Mouse (Mus musculus) forebrain, embryonic 16.5 days (tissue): ENCODE results near the gene Stpg1. TPM values are rescaled to one million over a fixed set of nuclear protein-coding genes. Genes with fewer than 3 reads are reported as not detected.

ENCODE experiments used
- ATAC-seq: fragments of 200-750 bp; cut with Nextera tagmentation; 2 replicates; pipeline ENCODE4 v1.8.0; 2017; ENCODE audit warnings: mild to moderate bottlenecking, moderate library complexity
- H3K27ac ChIP-seq: fragments of 300-500 bp; sonication (generic); 2 replicates; pipeline ENCODE4 v1.5.1; 2014; ENCODE audit warnings: low read length, control low read depth
- H3K27me3 ChIP-seq: fragments of 300-500 bp; sonication (generic); replicated peaks from 2 replicates; pipeline ENCODE4 v1.6.1; 2014; ENCODE audit warnings: low read length; ENCODE audit not compliant: control insufficient read depth, insufficient read depth
- H3K36me3 ChIP-seq: fragments of 300-500 bp; sonication (generic); 2 replicates; pipeline ENCODE4 v1.6.1; 2014; ENCODE audit not compliant: control insufficient read depth, insufficient read depth
- H3K4me1 ChIP-seq: fragments of 300-500 bp; sonication (generic); replicated peaks from 2 replicates; pipeline ENCODE4 v1.6.1; 2014; ENCODE audit warnings: low read length; ENCODE audit not compliant: control insufficient read depth, insufficient read depth
- H3K4me2 ChIP-seq: fragments of 300-500 bp; sonication (generic); 2 replicates; pipeline ENCODE4 v1.6.1; 2014; ENCODE audit warnings: mild to moderate bottlenecking, low read length, control low read depth
- H3K4me3 ChIP-seq: fragments of 300-500 bp; sonication (generic); replicated peaks from 2 replicates; pipeline ENCODE4 v1.5.1; 2014; ENCODE audit warnings: mild to moderate bottlenecking, low read length, control low read depth
- H3K9ac ChIP-seq: fragments of 300-500 bp; sonication (generic); replicated peaks from 2 replicates; pipeline ENCODE4 v1.6.1; 2014; ENCODE audit warnings: low read depth, low read length, control low read depth
- H3K9me3 ChIP-seq: fragments of 300-500 bp; sonication (generic); 2 replicates; pipeline ENCODE4 v1.6.1; 2016; ENCODE audit warnings: low read length; ENCODE audit not compliant: control insufficient read depth
- WGBS: fragments of 180-500 bp; shearing (Covaris S2); extraction: QIAGEN DNeasy Blood & Tissue Kit; methylation state at CpG from one replicate; pipeline ENCODE4 v1.1.7; 2014; 5-methylcytosine and 5-hydroxymethylcytosine counted together
- polyA plus RNA-seq: library from polyadenylated mRNA; unstranded; fragments of >200 nt; fragmentation: Nextera tagmentation; extraction: Ambion mirVana; gene quantifications from 2 replicates; pipeline ENCODE4 v1.2.1, GENCODE M21; 2015

Stpg1 gene
- polyA plus RNA-seq, 1 experiment from 2014 or later = not detected

DNA sequence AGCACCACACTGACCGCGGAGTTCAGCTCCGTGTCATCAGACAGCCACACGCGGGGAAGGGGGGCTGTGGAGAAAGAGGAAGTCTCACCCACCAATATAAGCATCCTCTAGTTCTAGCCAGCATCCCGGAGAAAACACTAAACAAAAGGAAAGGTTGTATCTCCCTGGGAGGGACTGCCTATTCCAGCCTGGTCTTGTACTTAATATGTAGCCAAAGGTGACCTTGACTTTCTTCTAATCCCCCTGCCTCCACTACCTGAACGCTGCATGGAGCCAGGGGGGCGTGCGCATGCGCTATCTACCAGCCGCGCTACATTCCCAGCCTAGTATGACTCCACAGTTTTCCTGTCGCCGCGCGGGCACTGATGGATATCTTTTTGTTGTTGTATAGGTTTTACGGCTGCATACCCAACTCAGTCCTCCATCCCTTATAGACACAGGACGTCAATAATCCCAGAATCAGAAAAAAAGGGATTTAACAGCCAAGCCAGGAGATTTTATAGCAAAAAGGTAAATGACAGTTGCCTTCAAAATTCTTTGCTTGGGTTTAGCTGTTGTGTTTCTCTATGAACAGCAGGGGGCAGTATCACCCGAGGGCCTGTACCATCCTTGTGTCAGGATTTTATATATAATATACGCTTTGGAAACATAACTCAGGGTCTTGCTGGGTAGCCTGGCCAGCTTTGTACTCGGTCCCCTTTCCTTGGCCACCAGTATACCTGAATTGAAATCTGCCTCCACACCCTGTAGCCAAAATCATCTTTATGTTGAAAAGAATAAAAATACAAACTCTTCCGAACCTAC lies 13.2 kb downstream of the Stpg1 start:
- H3K36me3 ChIP-seq = no peaks in the 10 kb centered on the region
- H3K27me3 ChIP-seq = no peaks in the 10 kb centered on the region
- no peak overlapping the region for H3K27ac ChIP-seq
- peak overlapping the region; percentile 61 for H3K4me2 ChIP-seq
- peak; percentile 69; the same call in 1 of the 2 replicates for ATAC-seq
- peak overlapping the region; percentile 34 for H3K4me3 ChIP-seq
- peak overlapping the region; percentile 39; the same call in 1 of the 2 replicates for H3K9ac ChIP-seq
- H3K9me3 ChIP-seq = no peaks in the 10 kb centered on the region
- H3K4me1 ChIP-seq = peaks cover 9% of the 10 kb centered on the region
- 15% methylated on average over 22 of the region's 22 CpGs for WGBS

DNA sequence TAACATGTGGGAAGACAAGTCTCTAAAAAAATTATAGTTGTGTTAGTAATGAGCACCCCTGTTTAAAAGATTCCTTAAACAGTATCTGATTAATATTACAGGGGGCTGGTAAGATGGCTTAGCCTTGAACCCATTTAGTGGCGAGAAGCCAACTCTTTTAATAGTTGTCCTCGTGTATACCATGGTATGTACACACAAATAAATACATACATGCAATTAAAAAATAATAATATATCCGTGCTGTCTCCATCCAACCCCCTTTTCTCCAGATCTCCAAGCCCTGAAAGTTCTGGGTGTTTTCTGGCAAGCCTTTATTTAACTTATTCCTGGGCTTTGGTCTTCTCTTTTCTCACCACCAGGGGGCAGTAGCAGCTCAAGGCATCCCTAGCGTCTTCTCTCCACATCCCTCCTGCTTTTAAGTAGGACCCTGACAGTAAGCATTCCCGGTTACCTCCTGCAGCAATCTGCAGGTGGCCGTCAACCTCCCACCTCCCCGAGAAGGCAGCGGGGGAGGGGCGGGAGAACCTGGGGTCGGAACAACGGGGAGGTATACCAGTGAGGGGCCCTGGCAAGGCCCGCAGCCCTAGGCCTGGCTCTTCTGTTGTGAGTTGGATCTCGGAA lies 13.9 kb downstream of the Stpg1 start:
- H3K4me2 ChIP-seq = peak overlapping the region; percentile 50
- H3K36me3 ChIP-seq = no peaks in the 10 kb centered on the region
- no peak overlapping the region for H3K4me3 ChIP-seq
- no peak overlapping the region for H3K27ac ChIP-seq
- H3K27me3 ChIP-seq = no peaks in the 10 kb centered on the region
- H3K4me1 ChIP-seq = peaks cover 9% of the 10 kb centered on the region
- H3K9me3 ChIP-seq = no peaks in the 10 kb centered on the region
- ATAC-seq = peak; percentile 69
- peak overlapping the region; percentile 46 for H3K9ac ChIP-seq
- 12% methylated on average over 13 of the region's 13 CpGs for WGBS

DNA sequence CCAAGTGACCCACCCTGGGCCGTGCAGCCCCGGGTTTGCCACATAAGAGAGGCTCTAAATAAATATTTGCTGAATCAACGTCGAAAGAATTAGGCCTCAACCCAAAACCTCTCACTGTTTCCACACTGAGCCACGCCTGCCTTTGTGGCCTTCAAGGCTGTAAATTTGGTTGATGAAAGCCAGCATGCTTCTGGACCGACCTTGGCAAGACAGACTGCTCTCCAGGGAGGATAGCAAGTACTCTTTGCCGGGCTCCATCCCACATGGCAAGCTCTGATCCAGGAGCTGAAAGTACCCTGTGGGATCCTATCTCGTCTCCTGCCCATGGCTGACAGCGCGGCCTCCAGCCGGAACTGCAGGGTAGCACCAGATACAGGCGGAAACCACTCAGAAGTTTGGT lies 14.9 kb downstream of the Stpg1 start:
- WGBS = 63% methylated on average over 12 of the region's 12 CpGs
- peaks cover 9% of the 10 kb centered on the region for H3K4me1 ChIP-seq

DNA sequence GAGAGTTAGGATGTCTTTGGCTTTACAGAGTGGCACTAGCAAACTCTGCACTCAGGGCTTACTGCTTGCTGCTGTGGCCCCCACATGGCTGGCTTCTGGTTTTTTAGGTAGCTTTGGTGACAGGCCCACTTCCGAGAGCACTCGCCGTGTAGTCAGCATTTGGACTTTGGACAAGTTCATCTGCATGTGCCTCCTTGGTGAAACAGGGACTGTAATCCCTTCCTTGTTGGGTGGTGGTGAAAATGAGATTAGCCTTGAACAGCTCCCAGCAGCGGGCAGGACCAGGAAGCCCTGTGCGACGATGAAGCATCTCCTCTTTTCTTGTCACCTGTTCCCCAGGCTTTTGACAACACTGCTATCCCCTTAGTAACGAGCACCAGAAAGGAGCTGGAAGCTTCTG lies 19.3 kb downstream of the Stpg1 start:
- H3K27me3 ChIP-seq = no peaks in the 10 kb centered on the region
- H3K9me3 ChIP-seq = no peaks in the 10 kb centered on the region
- WGBS = 81% methylated on average over 7 of the region's 7 CpGs
- H3K4me2 ChIP-seq = no peak overlapping the region
- no peaks in the 10 kb centered on the region for H3K36me3 ChIP-seq
- H3K27ac ChIP-seq = no peak overlapping the region
- H3K4me1 ChIP-seq = peaks cover 1% of the 10 kb centered on the region
- ATAC-seq = no peak
- H3K9ac ChIP-seq = no peak overlapping the region
- no peak overlapping the region for H3K4me3 ChIP-seq

More for the DNA sequence above, 14.9 kb downstream of the Stpg1 start:
- Histone ChIP-seq H3K9me3 (no peaks in the 10 kb centered on the region), H3K9ac (no peak overlapping the region), H3K4me2 (no peak overlapping the region), H3K27me3 (no peaks in the 10 kb centered on the region), H3K4me3 (no peak overlapping the region), H3K27ac (no peak overlapping the region), H3K36me3 (no peaks in the 10 kb centered on the region)
- ATAC-seq = no peak

DNA sequence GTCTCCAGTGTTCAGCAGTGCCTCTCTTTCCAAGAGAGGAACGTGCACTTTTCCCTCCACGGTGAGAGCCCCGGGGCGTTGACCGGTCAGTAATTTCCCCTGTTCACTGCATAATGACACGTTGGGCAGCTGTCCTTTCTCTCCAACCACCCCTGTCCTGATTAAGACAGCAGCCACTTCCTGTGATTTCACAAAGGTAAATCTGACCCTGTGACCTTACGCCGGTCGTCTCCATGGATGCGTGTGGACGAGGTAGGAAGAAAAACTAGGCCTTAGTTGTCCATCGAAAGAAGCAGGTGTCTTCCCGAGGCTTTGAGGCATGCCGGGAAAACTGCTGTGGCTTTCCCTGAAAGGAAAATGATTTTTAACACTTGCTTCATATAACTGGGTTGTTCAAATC lies 20.3 kb downstream of the Stpg1 start:
- H3K4me1 ChIP-seq = no peaks in the 10 kb centered on the region

DNA sequence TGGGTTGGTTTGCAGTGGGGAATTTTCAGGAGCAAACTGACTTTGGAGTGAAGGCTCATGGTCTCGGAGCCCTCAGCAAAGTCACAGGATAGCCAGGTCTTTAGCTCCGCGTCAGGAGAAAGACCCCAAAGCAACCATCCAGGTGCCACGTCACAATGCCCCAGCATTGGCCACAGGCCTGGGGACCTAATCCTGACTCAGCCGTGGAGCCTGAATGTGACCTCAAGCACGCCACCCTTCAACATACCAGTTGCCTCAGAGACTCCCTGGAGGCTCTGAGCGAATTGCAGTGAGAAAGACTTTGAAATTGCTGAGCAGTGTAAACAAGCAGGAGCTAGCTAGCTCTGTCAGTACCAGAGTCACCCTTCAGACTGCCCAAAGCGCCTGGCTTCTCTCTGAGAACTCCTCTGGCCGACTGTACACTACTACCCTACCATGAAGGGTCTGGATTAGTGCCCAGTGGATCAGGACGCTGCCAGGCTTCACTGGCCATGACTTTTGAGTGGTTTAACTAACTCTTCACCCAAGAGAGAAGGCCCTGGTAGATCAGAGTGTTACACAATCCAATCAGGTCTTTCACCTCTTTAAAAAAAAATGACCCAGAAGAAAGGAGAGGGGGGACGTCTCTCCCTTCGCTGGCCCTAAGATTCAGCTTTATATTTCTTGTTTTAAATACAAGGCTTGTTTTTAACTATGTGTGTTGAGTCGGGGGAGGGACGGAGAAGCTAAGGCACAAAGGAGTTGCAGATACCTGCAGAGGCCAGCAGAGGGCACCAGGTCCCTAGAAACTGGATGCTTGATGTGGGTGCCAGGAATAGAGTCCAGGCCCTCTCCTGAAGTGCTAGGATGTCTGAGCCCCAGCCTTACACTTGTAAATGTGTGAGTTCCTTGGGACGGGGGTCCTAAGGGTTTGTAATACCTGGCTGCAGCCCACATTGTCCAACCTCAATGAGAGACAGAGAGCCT lies 22.0 kb downstream of the Stpg1 start:
- Histone ChIP-seq H3K9me3 (no peaks in the 10 kb centered on the region), H3K36me3 (no peaks in the 10 kb centered on the region), H3K9ac (no peak overlapping the region), H3K27me3 (no peaks in the 10 kb centered on the region), H3K4me2 (no peak overlapping the region), H3K4me1 (no peaks in the 10 kb centered on the region), H3K4me3 (no peak overlapping the region), H3K27ac (no peak overlapping the region)
- WGBS = 56% methylated on average over 15 of the region's 15 CpGs
- no peak for ATAC-seq

More for the DNA sequence above, 20.3 kb downstream of the Stpg1 start:
- Histone ChIP-seq H3K4me2 (no peak overlapping the region), H3K9ac (no peak overlapping the region), H3K9me3 (no peaks in the 10 kb centered on the region), H3K27ac (no peak overlapping the region), H3K36me3 (no peaks in the 10 kb centered on the region), H3K27me3 (no peaks in the 10 kb centered on the region), H3K4me3 (no peak overlapping the region)
- WGBS = 60% methylated on average over 14 of the region's 14 CpGs
- no peak for ATAC-seq

DNA sequence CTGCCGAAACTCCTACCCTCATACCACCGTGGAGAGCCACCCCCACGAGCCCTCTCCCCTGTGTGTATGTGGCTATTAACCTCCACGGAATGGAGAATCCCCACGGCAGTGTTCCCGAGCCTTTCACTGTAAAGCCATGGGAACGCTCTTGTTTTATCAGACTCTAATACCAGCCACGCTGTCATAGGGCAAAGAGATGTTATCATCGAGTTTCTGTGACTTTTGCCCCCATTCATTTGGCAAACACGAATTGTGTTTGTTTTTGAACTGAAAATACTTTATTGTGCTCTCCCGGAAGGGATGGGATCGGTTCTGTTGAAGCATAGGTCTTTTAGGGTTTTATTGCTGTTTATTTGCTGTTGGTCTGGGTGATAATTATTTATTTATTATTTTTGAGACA lies 23.5 kb downstream of the Stpg1 start:
- no peaks in the 10 kb centered on the region for H3K27me3 ChIP-seq
- no peak overlapping the region for H3K4me2 ChIP-seq
- no peak for ATAC-seq
- no peaks in the 10 kb centered on the region for H3K4me1 ChIP-seq
- no peak overlapping the region for H3K9ac ChIP-seq
- H3K9me3 ChIP-seq = no peaks in the 10 kb centered on the region
- H3K36me3 ChIP-seq = no peaks in the 10 kb centered on the region
- 89% methylated on average over 12 of the region's 12 CpGs for WGBS
- no peak overlapping the region for H3K4me3 ChIP-seq
- H3K27ac ChIP-seq = no peak overlapping the region

DNA sequence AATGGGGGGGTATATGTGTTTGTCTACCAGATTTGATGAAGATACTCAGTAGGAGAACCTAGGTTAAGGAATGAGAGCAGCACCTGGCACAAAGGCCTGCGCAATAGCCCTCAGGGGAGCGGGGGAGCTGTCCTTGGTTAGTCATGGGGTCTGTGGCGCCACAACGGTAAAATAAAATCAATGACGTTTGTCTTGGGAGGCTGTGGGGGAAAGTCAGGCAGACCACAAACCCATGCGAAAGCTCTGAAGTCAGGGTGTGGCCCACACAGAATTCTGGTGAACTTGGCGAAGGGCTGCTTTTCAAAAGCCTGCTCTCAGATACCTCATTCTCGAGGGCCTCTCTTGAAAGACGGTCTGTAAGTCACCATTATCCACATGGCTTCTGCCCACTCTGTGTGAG lies 25.8 kb downstream of the Stpg1 start:
- no peak for ATAC-seq
- WGBS = 86% methylated on average over 9 of the region's 9 CpGs

DNA sequence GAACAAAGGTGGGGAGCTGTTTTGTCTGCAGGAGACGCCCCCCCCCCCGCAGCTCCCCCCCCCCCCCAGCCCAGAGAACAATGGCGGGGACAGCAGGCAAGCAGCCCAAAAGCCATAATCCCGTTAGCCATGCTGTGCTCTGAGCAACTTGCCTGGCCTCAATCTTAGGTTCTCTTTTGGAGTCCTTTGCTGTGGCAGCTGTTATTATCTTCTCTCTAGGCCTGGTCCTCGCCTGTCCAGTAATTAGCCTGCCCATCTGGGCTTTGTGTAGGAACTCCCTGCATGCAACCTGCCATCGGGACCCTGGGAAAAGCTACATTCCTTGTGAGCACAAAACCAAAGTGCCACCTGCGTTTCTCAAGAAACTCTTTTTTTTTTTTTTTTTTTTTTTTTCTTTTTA lies 29.3 kb downstream of the Stpg1 start:
- Histone ChIP-seq H3K4me2 (no peak overlapping the region), H3K27me3 (peaks cover 3% of the 10 kb centered on the region), H3K9ac (no peak overlapping the region), H3K4me3 (no peak overlapping the region), H3K9me3 (no peaks in the 10 kb centered on the region), H3K27ac (no peak overlapping the region), H3K36me3 (no peaks in the 10 kb centered on the region), H3K4me1 (peaks cover 8% of the 10 kb centered on the region; the same call in 1 of the 2 replicates)
- WGBS = 2% methylated on average over 6 of the region's 7 CpGs
- ATAC-seq = no peak

More for the DNA sequence above, 25.8 kb downstream of the Stpg1 start:
- Histone ChIP-seq H3K4me1 (0 out of 2 replicates have a peak, but pooled peaks cover 4% of the 10 kb centered on the region), H3K9ac (no peak overlapping the region), H3K4me2 (no peak overlapping the region), H3K9me3 (no peaks in the 10 kb centered on the region), H3K4me3 (no peak overlapping the region), H3K27me3 (peaks cover 2% of the 10 kb centered on the region), H3K36me3 (no peaks in the 10 kb centered on the region), H3K27ac (no peak overlapping the region)
